Mouse (Mus musculus) midbrain, embryonic 15.5 days (tissue): ENCODE data around the gene Epha7. TPM values are rescaled to one million over a fixed set of nuclear protein-coding genes. Genes with fewer than 3 reads are reported as not detected.

ENCODE experiments used
- ATAC-seq: fragments of 200-750 bp; cut with Nextera tagmentation; replicated peaks from 2 replicates; pipeline ENCODE4 v1.8.0; 2017; ENCODE audit warnings: moderate TSS enrichment
- H3K27ac ChIP-seq: fragments of 300-500 bp; sonication (generic); 2 replicates; pipeline ENCODE4 v1.5.1; 2015; ENCODE audit warnings: mild to moderate bottlenecking, inconsistent platforms
- H3K27me3 ChIP-seq: fragments of 300-500 bp; sonication (generic); replicated peaks from 2 replicates; pipeline ENCODE4 v1.6.1; 2015; ENCODE audit warnings: inconsistent platforms
- H3K36me3 ChIP-seq: fragments of 300-500 bp; sonication (generic); replicated peaks from 2 replicates; pipeline ENCODE4 v1.6.1; 2015; ENCODE audit warnings: inconsistent platforms
- H3K4me1 ChIP-seq: fragments of 300-500 bp; sonication (generic); 2 replicates; pipeline ENCODE4 v1.6.1; 2015; ENCODE audit warnings: inconsistent platforms
- H3K4me2 ChIP-seq: fragments of 300-500 bp; sonication (generic); 2 replicates; pipeline ENCODE4 v1.6.1; 2015; ENCODE audit warnings: inconsistent platforms, mild to moderate bottlenecking, moderate library complexity
- H3K4me3 ChIP-seq: fragments of 300-500 bp; sonication (generic); 2 replicates; pipeline ENCODE4 v1.5.1; 2015; ENCODE audit warnings: mild to moderate bottlenecking, inconsistent platforms
- H3K9ac ChIP-seq: fragments of 300-500 bp; sonication (generic); 2 replicates; pipeline ENCODE4 v1.6.1; 2015; ENCODE audit warnings: mild to moderate bottlenecking, inconsistent platforms
- H3K9me3 ChIP-seq: fragments of 300-500 bp; sonication (generic); 2 replicates; pipeline ENCODE4 v1.6.1; 2016; ENCODE audit warnings: inconsistent platforms
- WGBS: fragments of 180-500 bp; shearing (Covaris S2); methylation state at CpG from one replicate; pipeline ENCODE4 v1.1.7; 2015; ENCODE audit warnings: mixed read lengths; 5-methylcytosine and 5-hydroxymethylcytosine counted together
- polyA plus RNA-seq: library from polyadenylated mRNA; unstranded; fragments of >200 nt; fragmentation: Nextera tagmentation; extraction: Ambion mirVana; gene quantifications from 2 replicates; pipeline ENCODE4 v1.2.1, GENCODE M21; 2015

The Epha7 gene
- polyA plus RNA-seq, 1 experiment from 2014 or later = 79.2 TPM

DNA sequence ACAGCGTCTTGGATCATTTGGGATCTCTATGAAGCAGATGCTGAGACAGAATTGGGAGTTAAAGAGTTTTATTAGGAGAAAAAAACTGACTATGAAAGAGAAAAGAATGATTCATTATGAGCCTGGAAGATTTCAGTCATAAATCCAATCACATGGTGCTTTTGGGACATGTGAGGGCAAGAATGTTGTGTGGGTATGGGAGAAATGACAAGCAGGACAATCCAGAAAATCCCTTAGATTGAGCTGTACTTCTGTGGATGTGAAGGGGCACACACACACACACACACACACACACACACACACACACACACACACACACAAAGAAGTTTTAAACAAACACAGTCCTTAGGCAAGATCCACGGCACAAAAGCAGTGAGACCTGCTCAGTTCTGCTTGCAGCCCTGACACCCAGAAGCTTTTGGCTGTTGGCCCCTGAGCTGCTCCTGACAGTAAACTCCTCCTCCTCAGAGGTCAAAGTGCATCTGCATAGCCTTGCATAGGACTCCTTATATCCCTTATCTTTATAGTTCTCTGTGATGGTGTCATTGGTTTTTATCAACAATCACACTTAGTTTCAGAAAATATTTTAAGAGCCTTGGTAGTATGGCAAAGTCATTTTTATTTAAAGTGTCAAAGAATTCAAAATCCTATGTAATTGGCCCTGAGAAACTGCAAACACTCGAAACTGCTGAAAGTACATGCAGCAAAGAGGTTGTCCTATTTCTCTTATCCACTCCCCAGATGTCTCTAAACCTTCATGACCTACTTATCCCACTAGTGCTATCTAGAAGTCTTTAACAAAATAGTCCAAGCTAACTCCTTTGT, 185.7 kb downstream of the Epha7 start:
- H3K4me2 ChIP-seq = no peak overlapping the region
- H3K36me3 ChIP-seq = no peaks in the 10 kb centered on the region
- no peak for ATAC-seq
- H3K9me3 ChIP-seq = no peaks in the 10 kb centered on the region
- no peak overlapping the region for H3K4me3 ChIP-seq
- no peaks in the 10 kb centered on the region for H3K27me3 ChIP-seq
- no peaks in the 10 kb centered on the region for H3K4me1 ChIP-seq
- WGBS = 67% methylated on average over 3 of the region's 3 CpGs
- H3K9ac ChIP-seq = no peak overlapping the region
- H3K27ac ChIP-seq = no peak overlapping the region

GRCm38 (mm10) chr4:28999287-28999595, 186.3 kb downstream of the Epha7 start:
- Histone ChIP-seq H3K36me3 (no peaks in the 10 kb centered on the region), H3K4me3 (no peak overlapping the region), H3K9ac (no peak overlapping the region), H3K27ac (no peak overlapping the region), H3K4me2 (no peak overlapping the region), H3K9me3 (no peaks in the 10 kb centered on the region), H3K27me3 (no peaks in the 10 kb centered on the region), H3K4me1 (no peaks in the 10 kb centered on the region)
- 81% methylated on average over 2 of the region's 2 CpGs for WGBS
- no peak for ATAC-seq

DNA sequence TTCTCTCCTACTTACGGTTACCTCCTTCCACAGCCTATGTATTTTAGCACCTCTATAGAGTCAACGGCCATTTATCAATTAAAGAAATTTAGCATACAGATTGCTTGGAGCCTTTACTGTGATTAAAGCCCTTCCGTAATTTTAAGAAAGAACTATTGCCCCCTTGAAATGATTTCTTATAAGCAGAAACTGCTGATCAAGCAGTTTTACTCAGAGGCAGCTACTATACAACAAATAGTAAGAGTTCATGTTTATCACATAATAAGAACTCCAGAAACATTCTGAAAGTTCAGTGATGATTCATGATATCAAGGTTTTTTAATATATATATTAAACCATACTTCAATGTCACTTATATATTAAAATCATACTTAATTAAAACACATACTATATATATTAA, 197.4 kb downstream of the Epha7 start:
- Histone ChIP-seq H3K9me3 (no peaks in the 10 kb centered on the region), H3K9ac (no peak overlapping the region), H3K4me2 (no peak overlapping the region), H3K27ac (no peak overlapping the region), H3K36me3 (no peaks in the 10 kb centered on the region), H3K4me3 (no peak overlapping the region), H3K4me1 (no peaks in the 10 kb centered on the region), H3K27me3 (no peaks in the 10 kb centered on the region)
- WGBS = 91% methylated on average over 3 of the region's 3 CpGs
- no peak for ATAC-seq
